Mouse (Mus musculus) left cerebral cortex, adult 8-10 months (tissue): Measurements from ENCODE around the gene Nlk. TPM values are rescaled to one million over a fixed set of nuclear protein-coding genes. Genes with fewer than 3 reads are reported as not detected.
"Not testable (repeated sequence)": the region's sequence is repeated elsewhere in the genome, so short reads cannot be mapped to it uniquely, and the experiment has no call there.

Source experiments
- DNase-seq, 2 experiments: peaks; one replicate each; pipeline ENCODE4 v3.0.0; 2022; ENCODE audit warnings: low spot score in 2 of 2
- total RNA-seq, 4 experiments: library from RNA; stranded (reverse); gene quantifications; 2 replicates each; pipeline ENCODE4 v1.2.4; 2022

The Nlk gene
- total RNA-seq, 4 experiments from 2014 or later, result 84.1 to 92.5 (median 87.6) TPM

DNA sequence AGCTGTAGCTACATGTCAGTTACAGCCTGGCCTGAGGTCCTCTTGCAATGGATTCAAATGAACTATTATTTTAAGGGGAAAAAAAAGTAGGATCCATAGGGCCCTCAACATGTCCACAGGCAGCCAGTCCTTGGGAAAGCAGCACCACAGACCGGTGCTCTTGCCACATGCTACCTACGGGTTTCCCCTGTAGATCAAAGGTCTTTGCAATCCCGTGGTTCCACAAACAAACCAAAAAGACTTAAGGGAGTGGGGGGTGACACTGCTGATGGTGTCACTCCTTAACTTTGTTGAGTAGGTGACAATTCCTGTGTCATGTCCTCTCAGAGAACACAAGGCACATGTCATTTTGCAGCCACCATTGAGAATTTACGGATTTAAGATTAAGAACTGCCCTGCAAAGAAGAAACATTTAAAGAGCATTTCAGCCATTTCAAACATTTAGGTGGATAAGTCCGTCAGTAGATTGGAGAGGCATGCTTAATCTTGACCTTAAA, 147.6 kb downstream of the Nlk start:
- DNase-seq, result no peak

DNA sequence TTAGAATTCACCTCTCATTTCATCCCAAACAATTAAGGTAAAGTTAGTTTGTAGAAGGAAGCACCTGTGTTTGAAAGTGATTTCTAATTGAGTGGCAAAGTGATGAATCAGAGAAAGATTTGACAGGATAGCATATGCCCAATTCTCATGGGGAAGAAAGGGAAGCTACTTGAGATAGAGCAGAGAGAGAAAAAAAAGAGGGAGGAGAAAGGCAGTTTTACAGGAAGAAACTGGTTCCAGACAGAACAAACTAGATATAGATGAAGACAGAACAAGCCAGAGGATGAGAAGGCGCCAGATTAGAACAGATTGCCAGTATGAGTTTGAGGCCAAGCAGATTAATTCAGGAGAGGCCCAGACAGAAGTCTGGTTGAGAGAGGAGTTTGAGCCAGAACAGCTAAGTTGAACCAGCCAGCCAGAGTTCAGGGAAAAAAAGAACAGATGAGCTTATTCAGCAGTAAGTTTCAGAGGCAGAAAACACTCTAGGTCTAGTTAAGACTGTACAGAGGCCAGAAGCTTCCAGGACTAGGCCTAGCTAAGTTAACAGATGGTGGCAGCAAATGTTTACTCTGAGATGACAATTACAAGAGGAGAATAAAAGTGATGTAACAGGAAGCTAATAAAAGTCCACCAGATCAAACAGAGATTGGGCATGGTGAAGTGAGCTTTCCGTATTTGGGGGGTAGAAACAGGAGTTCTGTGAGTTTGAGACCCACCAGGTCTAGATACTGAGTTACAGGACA, 149.3 kb downstream of the Nlk start:
- DNase-seq, result no peak

DNA sequence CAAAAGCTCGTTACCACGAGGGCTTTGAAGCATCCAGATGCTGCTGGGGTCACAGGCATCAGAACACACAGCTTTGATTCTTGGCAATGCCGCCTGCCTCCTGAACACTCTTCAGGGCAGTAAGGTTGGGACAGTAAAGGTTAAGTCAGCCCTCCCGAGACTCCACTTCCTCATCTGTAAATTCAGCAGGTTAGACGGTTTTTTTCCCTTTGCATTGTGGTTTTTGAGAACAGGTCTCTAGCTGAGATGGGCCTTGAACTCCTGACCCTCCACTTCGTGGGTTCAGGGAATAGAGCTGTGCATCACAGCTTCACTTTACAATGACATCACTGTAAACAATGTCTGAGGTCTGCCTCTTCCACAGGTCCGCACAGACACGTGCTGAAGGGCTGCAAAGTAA, 152.0 kb downstream of the Nlk start:
- no peak for DNase-seq

DNA sequence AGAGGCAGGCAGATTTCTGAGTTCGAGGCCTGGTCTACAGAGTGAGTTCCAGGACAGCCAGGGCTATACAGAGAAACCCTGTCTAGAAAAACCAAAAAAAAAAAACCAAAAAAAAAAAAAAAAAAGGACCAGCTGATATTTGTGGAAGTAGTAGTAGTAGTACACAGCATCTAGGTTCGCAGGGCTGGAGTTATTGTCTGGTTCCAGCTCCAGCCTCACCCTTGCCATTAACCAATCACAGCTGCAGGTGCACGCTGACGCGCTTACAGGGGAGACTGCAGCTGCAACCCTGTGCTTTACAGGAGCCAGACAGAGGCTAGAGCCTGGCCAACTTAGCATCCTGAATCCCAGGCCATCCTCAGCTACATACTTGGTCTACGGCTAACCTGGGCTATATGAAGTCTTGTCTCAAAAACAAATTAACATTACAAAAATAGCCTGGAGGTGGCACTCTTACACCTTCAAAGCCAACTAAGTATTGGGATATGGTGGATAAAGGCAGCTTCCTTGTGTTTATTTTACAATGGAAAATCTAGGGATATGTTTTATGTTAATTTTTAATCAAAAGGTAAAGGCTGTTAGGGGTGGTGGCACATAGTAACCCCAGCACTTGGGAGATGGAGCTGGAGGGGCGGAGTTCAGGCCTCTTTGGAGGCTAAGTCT, 152.6 kb downstream of the Nlk start:
- no peak for DNase-seq

DNA sequence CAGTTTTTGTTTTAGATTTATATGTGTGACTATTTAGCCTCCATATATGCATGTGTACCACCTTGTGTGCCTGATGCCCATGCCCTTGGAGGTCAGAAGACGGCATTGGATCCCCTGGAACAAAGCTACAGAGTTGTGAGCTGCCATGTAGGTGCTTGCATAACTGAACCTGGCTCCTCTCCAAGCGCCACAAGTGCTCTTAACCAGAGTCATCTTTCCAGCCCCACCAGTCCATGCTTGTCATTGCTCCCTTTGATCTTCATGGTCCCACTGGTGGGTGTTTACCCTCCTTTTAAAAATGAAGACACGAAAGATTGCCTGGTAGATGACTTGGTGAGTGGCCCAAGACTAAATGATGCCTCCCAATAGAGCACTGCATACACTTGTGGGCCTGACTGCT, 156.8 kb downstream of the Nlk start:
- DNase-seq, result no peak

DNA sequence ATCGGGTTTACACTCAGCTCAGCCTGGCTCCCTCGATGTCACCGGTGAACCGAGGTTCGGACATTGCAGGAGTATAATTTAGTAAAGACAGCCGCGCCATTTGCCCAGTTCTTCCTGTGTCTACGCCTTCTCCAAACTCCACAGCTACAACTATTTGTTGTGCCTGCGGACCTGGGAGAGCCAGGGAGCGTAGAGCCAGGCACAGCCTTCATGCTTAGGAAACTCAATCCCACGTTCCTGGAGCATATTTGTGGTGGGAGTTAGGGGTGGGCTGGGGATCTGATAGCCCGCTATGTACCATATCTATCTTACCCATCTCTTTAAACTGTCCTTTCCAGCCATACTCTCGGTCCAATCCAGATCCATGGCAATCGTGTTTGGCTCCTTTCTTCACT, 160.5 kb downstream of the Nlk start:
- no peak for DNase-seq

DNA sequence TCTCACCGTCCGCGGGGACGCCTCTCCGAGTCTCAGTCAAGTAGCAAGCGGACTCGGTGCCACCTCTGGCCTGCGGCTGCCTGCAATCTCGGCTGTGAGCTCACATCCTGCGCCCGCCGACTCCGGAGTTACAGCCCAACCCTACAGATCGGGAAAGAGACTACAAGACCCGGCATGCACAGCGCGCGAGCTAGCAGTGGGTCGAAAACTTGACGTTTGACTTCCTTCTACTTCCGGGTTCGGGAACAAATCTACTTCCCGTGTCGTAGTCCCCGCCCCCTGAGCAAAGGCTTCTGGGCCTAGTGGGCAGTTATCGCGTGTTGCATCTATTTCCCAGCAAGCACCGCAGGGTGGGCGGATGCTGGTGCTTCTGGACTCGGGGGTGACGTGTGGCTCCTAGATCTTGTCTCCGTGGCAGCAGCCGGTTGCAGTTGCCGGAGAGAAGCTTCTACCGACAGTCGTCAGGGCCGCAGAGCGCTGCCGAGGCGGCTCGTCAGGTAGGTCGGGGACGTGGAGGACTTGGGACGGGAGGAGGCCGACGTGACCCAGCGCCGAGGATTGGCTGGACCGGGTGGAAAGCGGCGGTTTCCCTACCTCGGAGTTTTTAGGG, 161.0 kb downstream of the Nlk start, which contains the start of the genes Tnfaip1 and Ift20:
Gene Tnfaip1, minus strand, starts transcription at position 253 of the 610 bp plus-strand sequence.
Gene Ift20, plus strand, starts transcription at position 282 of the 610 bp plus-strand sequence.
- DNase-seq, result peak; percentile 92 to 99

DNA sequence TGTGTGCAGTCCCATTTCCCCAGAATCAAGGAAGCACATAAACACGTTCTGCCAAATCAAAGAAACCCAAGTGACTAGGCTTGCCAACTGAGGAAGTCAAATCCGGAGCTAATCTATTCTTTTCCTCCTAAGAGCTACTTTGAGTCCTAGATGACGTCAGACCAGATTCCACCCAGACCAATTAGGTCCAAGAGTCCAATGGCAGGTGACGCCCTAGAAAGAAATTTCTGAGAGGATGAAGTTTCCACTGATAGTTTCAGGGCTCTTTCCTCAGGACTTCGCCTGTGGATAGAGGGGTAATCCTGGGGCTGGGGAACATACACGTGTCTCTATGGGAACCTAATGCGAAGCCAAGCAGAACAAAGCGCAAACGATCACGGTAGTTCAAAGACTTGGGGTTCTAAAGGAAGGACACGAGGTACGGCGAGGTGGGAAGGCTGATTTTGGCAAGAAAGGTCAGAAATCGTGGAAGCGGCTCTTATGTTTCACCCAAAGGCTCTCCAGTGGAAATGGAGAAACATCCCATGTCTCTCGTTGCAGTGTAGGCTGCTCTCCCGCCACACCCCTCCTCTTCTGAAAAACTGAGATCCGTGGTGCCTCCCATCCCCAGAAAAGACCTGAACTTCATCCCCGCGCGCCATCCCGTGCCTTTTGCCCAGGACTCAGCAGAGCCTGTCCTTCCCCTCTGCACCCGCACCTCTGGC, 161.6 kb downstream of the Nlk start:
- no peak for DNase-seq

DNA sequence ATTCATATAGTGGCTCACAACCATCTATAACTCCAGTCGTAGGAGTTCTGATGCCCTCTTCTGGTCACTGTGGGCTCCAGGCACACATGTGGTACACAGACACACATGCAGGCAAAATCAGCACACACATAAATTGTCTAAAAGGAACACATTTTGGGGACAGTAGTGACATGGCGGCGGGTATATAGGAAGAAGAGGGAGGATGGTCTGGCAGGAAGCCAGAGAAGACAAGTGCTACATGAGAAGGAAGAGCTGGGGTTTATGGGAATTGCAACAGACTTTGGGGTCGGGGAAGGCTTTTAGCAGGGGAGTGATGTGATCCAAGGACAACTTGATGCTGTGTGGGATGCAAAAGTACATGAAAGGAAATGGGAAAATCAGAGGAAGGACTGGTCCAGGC, 162.7 kb downstream of the Nlk start:
- no peak for DNase-seq

DNA sequence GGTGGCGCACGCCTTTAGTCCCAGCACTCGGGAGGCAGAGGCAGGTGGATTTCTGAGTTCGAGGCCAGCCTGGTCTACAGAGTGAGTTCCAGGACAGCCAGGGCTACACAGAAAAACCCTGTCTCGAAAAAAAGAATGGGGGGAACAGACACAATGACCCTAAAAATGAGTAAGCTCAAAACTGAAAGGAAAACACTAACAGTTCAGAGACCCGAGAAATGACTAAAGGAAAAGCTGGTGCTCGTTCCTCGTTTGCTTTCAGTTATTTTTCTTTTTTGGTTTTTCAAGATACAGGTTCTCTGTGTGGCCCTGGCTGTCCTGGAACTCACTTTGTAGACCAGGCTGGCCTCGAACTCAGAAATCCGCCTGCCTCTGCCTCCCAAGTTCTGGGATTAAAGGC, 165.7 kb downstream of the Nlk start:
- not testable (repeated sequence) for DNase-seq

DNA sequence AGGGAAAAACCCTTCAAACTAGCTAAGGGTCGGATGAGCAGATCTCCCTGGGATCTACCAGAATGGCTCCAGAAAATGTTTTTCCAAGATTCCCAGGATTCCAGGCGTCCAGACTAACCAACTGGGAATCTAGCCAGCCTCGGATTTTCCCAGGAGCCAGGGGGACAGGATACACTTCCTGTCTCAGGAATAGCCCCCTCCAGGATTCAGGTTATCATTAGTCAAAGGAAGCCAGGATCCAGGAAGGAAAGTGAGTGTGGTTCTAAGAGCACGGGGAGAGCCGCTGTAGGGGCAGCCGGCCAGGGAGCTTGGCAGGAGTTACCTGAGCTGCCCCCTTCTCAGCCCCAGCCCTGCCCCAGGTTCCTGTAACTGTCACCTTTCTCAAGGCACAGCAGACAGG, 166.1 kb downstream of the Nlk start:
- no peak for DNase-seq

DNA sequence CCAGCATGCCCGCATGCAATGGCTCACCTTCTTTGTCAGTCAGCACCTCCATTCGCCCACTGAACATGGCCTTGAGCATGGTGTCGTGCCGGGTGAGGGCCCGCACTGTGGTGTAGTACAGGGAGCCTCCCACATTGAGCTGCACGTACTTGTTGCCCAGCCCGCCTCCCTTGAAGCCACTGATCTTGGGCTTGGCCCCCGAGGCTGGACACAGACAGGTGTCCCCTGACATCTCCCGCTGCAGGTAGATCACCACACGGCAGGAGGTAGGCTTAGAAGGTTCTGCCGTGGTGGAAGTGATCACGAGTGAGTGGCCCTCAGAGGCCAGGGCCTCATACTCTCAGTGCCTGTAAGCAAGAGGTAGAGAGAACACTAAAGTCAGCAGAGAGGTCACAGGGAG, 167.2 kb downstream of the Nlk start:
- DNase-seq, result no peak

DNA sequence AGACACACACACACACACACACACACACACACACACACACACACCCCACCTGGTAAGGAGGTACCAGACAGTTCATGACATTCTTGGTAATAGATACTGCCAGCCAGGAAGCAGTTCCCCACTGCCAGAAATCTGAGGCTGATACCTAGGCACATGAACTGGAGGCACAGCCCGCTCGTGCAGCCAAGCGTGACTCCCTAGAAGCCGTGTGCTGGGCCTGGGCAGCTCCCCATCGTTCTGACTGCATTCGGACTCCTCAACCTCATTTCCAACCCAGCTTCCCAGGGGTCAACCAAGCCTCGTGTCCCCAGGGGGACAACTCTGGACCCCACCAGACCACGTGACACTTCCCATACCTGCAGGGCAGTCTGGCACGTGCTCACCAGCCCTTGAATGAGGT, 168.5 kb downstream of the Nlk start:
- no peak for DNase-seq

DNA sequence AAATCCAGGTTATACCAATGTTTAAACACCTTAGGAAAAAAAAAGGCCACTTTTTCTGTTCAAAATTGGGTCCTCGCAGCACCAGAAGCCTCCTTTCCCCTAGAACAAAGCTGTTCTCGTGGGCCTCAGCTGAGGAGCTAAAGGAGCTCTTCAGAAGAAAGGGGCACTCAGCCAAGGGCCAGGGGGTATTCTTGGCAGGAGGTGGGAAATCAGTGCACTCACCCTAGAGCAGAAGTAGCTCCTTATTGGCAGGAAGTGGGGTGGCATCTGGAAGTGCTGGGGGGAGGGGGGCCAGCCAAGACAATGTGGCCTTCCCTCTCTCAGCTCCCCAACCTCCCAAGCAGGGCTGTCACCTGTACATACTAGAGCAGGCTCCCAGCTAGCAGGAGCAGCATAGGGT, 172.3 kb downstream of the Nlk start:
- no peak for DNase-seq

DNA sequence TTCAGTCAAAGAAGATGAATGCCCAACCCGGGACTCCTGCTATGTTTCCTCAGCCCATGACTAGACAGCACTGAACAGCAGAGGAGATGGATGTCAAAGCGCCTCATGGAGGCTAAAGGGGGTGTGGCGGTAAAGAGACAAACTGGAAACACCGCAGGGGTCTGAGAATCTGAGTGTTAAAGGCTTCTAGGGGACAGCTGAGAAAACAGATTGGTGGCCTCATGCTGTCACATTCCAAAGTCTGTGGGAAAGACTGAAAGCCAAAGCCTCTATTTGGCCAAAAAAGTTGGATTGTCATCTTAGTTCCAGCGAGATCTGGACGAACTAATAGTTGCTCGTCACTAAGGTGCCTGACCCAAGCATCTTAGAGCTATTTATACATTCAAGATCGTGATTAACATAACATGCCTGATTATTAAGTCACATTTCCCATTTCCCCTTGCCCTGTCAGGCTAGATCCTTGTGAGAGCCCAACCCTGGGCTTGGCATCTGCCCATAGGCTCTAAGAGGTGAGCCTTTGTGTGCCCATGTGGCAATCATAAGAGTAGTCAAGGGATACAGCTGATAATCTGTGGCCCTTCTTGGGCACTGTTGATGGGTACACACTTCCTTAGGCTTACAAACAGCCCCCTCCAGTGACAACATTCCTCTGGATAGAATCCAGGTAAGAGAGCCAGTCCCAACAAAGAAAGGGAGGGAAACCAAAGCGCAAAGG, 173.8 kb downstream of the Nlk start:
- no peak for DNase-seq

DNA sequence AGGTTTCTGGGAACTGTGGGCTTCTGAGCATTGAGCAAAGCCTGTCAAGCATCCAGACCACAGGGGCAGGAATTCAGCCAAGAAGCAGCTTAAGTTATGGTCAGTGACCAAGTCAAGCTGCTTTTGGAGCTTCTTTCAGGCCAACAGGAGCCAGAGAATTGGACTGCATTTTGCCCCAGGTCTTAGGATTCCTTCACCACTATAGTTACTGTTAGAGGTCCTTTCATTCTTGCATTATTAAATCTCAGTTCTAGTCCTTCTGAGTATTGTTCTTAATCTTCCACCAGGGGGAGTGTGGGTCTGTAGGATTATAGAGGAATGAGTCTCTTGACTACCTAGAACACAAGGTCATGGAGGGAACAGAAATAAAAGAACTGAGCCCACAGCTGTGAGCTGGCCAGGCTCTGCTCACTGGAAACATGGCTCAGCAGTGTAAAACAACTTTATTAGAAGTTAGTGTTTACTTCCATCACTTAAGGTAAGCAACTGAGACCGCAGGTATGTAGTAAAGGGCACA, 174.6 kb downstream of the Nlk start:
- no peak for DNase-seq

DNA sequence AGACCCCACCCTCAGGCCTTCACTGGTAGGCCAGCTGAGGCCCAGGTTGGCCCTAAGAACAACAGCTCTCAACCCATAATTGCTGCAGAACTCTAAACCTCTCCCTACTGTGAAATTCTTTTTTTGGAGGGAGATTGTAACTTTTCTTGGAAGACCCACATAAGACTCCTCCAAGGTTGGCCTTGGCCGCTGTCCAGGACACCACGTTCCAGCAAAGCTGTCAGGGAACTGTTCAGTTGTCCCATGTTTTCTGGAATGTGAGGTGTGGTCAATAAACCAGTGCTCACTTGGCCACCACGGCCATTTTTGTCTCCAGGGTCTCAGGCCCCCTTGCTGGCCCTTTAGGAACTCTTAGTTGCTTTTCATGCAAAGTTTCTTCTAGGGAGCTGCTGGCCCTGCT, 175.3 kb downstream of the Nlk start:
- DNase-seq, result no peak

DNA sequence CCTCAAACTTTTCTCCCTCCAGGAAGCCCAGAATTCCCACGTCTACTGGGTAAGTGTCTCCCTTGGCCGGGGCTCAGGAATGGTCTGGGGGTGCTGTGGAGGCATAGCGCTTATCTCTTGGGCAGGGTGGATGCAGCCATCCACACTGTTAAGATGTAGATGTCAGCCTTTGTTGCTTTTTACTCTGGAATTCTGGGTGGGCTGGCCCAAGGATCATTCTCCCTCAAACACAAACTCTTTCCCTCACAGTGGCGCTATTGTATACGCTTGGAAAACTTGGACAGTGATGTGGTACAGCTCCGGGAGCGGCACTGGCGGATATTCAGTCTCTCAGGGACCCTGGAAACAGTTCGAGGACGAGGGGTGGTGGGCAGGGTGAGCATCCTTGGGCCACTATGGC, 178.2 kb downstream of the Nlk start:
- no peak for DNase-seq
